Mouse (Mus musculus) testis, adult 2 months (tissue): ENCODE results near the gene Ptpre. TPM values are rescaled to one million over a fixed set of nuclear protein-coding genes. Genes with fewer than 3 reads are reported as not detected.

Experiments used
- H3K27ac ChIP-seq: fragments of 200-500 bp; 2 replicates; pipeline ENCODE4 v1.5.1; 2012; ENCODE audit warnings: low read depth, low read length; ENCODE audit not compliant: control insufficient read depth, insufficient read depth
- H3K27me3 ChIP-seq: fragments of 200-500 bp; 2 replicates; pipeline ENCODE4 v1.6.1; 2012; ENCODE audit warnings: mild to moderate bottlenecking, low read length, moderate library complexity; ENCODE audit not compliant: control insufficient read depth, insufficient read depth
- H3K36me3 ChIP-seq: fragments of 200-500 bp; 2 replicates; pipeline ENCODE4 v1.6.1; 2012; ENCODE audit warnings: mild to moderate bottlenecking, low read length; ENCODE audit not compliant: control insufficient read depth, insufficient read depth
- H3K4me1 ChIP-seq: fragments of 200-500 bp; 2 replicates; pipeline ENCODE4 v1.6.1; 2012; ENCODE audit warnings: low read length; ENCODE audit not compliant: control insufficient read depth, insufficient read depth
- H3K4me3 ChIP-seq: fragments of 200-500 bp; 2 replicates; pipeline ENCODE4 v1.5.1; 2012; ENCODE audit warnings: low read depth, mild to moderate bottlenecking, low read length, moderate library complexity, mixed read lengths; ENCODE audit not compliant: control insufficient read depth
- CTCF ChIP-seq: fragments of 200-500 bp; IDR thresholded peaks from 2 replicates; pipeline ENCODE4 v1.5.1; 2012; ENCODE audit warnings: low read depth, mild to moderate bottlenecking, inconsistent platforms, low read length, moderate library complexity; ENCODE audit not compliant: control insufficient read depth, insufficient read depth, insufficient replicate concordance
- POLR2A ChIP-seq: fragments of 200-500 bp; IDR thresholded peaks from 2 replicates; pipeline ENCODE4 v1.6.1; 2012; ENCODE audit warnings: low read depth, mild to moderate bottlenecking, inconsistent platforms, low read length, moderate library complexity; ENCODE audit not compliant: control insufficient read depth
- polyA plus RNA-seq: library from polyadenylated mRNA; depleted of rRNA; stranded (reverse); fragments of >200 nt; gene quantifications from 2 replicates; pipeline ENCODE4 v1.2.3, GENCODE M21; 2012

The Ptpre gene
- polyA plus RNA-seq, 1 experiment: 7.2 TPM

- H3K27ac ChIP-seq: no peak overlapping the region
- TF ChIP-seq CTCF: no peak
- TF ChIP-seq POLR2A: no peak
- H3K4me3 ChIP-seq: no peak overlapping the region
- no peaks in the 10 kb centered on the region for H3K27me3 ChIP-seq
- no peaks in the 10 kb centered on the region for H3K4me1 ChIP-seq
- no peaks in the 10 kb centered on the region for H3K36me3 ChIP-seq
Measured at GRCm38 (mm10) chr7:135524424-135524967, 12.8 kb upstream of the Ptpre start.

- H3K27me3 ChIP-seq: no peaks in the 10 kb centered on the region
- H3K27ac ChIP-seq: no peak overlapping the region
- H3K36me3 ChIP-seq: no peaks in the 10 kb centered on the region
- H3K4me1 ChIP-seq: no peaks in the 10 kb centered on the region
- TF ChIP-seq CTCF (no peak), POLR2A (no peak)
- no peak overlapping the region for H3K4me3 ChIP-seq
Measured at GRCm38 (mm10) chr7:135526574-135527152, 10.6 kb upstream of the Ptpre start.

- Histone ChIP-seq H3K36me3 (no peaks in the 10 kb centered on the region), H3K4me3 (no peak overlapping the region), H3K27ac (no peak overlapping the region), H3K4me1 (no peaks in the 10 kb centered on the region), H3K27me3 (no peaks in the 10 kb centered on the region)
- TF ChIP-seq CTCF: no peak
- no peak for TF ChIP-seq POLR2A
Measured at GRCm38 (mm10) chr7:135527169-135527568, 10.1 kb upstream of the Ptpre start.

GRCm38 (mm10) chr7:135528515-135528914 is 8.8 kb upstream of the Ptpre start, which contains the start of gene Clrn3:
Clrn3 (minus strand) TSS chr7:135528654.
- Histone ChIP-seq H3K36me3 (no peaks in the 10 kb centered on the region), H3K27ac (no peak within 1 kb of the TSS), H3K27me3 (no peaks in the 10 kb centered on the region), H3K4me3 (no peak within 1 kb of the TSS), H3K4me1 (no peaks in the 10 kb centered on the region)
- TF ChIP-seq CTCF (no peak), POLR2A (no peak)

GRCm38 (mm10) chr7:135529068-135529467 is 8.2 kb upstream of the Ptpre start:
- no peaks in the 10 kb centered on the region for H3K36me3 ChIP-seq
- no peak overlapping the region for H3K4me3 ChIP-seq
- H3K4me1 ChIP-seq: no peaks in the 10 kb centered on the region
- TF ChIP-seq CTCF (no peak), POLR2A (no peak)
- no peaks in the 10 kb centered on the region for H3K27me3 ChIP-seq
- no peak overlapping the region for H3K27ac ChIP-seq

GRCm38 (mm10) chr7:135534548-135535189 is 2.6 kb upstream of the Ptpre start:
- no peaks in the 10 kb centered on the region for H3K36me3 ChIP-seq
- TF ChIP-seq CTCF (no peak), POLR2A (no peak)
- H3K27ac ChIP-seq: no peak overlapping the region
- H3K4me1 ChIP-seq: peaks cover 11% of the 10 kb centered on the region
- H3K4me3 ChIP-seq: no peak overlapping the region
- H3K27me3 ChIP-seq: no peaks in the 10 kb centered on the region

GRCm38 (mm10) chr7:135535908-135536307 is 1.4 kb upstream of the Ptpre start:
- TF ChIP-seq POLR2A (no peak), CTCF (no peak)

More at GRCm38 (mm10) chr7:135535908-135536307, 1.4 kb upstream of the Ptpre start:
- H3K27ac ChIP-seq: no peak overlapping the region
- no peak overlapping the region for H3K4me3 ChIP-seq
- H3K27me3 ChIP-seq: no peaks in the 10 kb centered on the region
- H3K4me1 ChIP-seq: peaks cover 11% of the 10 kb centered on the region
- H3K36me3 ChIP-seq: no peaks in the 10 kb centered on the region
